Mouse (Mus musculus): ENCODE measurements around the gene Coq10b. TPM values are rescaled to one million over a fixed set of nuclear protein-coding genes. Genes with fewer than 3 reads are reported as not detected.

Coq10b gene
- polyA plus RNA-seq, 1 experiment from 2014 or later, result 32.5 TPM

GRCm38 (mm10) chr1:55088611-55089497 is 36.3 kb downstream of the Coq10b start:
- H3K9ac ChIP-seq, result peak overlapping the region; percentile 87
- peak overlapping the region; percentile 96 for H3K4me2 ChIP-seq
- no peaks in the 10 kb centered on the region for H3K9me3 ChIP-seq
- 7% methylated on average over 16 of the region's 16 CpGs for WGBS
- peaks cover 45% of the 10 kb centered on the region for H3K36me3 ChIP-seq
- H3K4me3 ChIP-seq, result peak overlapping the region; percentile 76
- H3K27me3 ChIP-seq, result no peaks in the 10 kb centered on the region
- ATAC-seq (ENCODE audit: low read depth), result peak; percentile 2; the same call in 1 of the 2 replicates
- H3K27ac ChIP-seq (replicated peaks), result peak overlapping the region; percentile 93
- peaks cover 49% of the 10 kb centered on the region for H3K4me1 ChIP-seq (replicated peaks)

- peaks cover 41% of the 10 kb centered on the region for H3K36me3 ChIP-seq
- H3K9ac ChIP-seq, result peak overlapping the region; percentile 87
- H3K4me3 ChIP-seq, result peak overlapping the region; percentile 76
Observed at GRCm38 (mm10) chr1:55089498-55090064, 37.0 kb downstream of the Coq10b start.

GRCm38 (mm10) chr1:55092056-55092455 is 39.5 kb downstream of the Coq10b start:
- 91% methylated on average over 2 of the region's 2 CpGs for WGBS
- ATAC-seq (ENCODE audit: low read depth), result no peak
- no peaks in the 10 kb centered on the region for H3K9me3 ChIP-seq

More at GRCm38 (mm10) chr1:55089498-55090064, 37.0 kb downstream of the Coq10b start:
- peak overlapping the region; percentile 96 for H3K4me2 ChIP-seq
- 90% methylated on average over 5 of the region's 5 CpGs for WGBS
- H3K4me1 ChIP-seq (replicated peaks), result peaks cover 43% of the 10 kb centered on the region
- ATAC-seq (ENCODE audit: low read depth), result no peak
- H3K27me3 ChIP-seq, result no peaks in the 10 kb centered on the region
- no peak overlapping the region for H3K27ac ChIP-seq (replicated peaks)
- no peaks in the 10 kb centered on the region for H3K9me3 ChIP-seq

GRCm38 (mm10) chr1:55092469-55092868 is 39.9 kb downstream of the Coq10b start:
- ATAC-seq (ENCODE audit: low read depth), result no peak
- Histone ChIP-seq H3K27me3 (no peaks in the 10 kb centered on the region), H3K4me1 (replicated peaks) (peaks cover 17% of the 10 kb centered on the region), H3K27ac (replicated peaks) (no peak overlapping the region), H3K36me3 (peaks cover 29% of the 10 kb centered on the region), H3K9ac (no peak overlapping the region), H3K4me2 (no peak overlapping the region), H3K9me3 (no peaks in the 10 kb centered on the region), H3K4me3 (no peak overlapping the region)
- 82% methylated on average over 1 of the region's 1 CpGs for WGBS

More at GRCm38 (mm10) chr1:55092056-55092455, 39.5 kb downstream of the Coq10b start:
- H3K36me3 ChIP-seq, result peaks cover 29% of the 10 kb centered on the region
- H3K4me2 ChIP-seq, result no peak overlapping the region
- H3K9ac ChIP-seq, result no peak overlapping the region
- no peaks in the 10 kb centered on the region for H3K27me3 ChIP-seq
- H3K4me3 ChIP-seq, result no peak overlapping the region
- H3K4me1 ChIP-seq (replicated peaks), result peaks cover 18% of the 10 kb centered on the region
- no peak overlapping the region for H3K27ac ChIP-seq (replicated peaks)

- H3K4me1 ChIP-seq (replicated peaks), result no peaks in the 10 kb centered on the region
- H3K36me3 ChIP-seq, result no peaks in the 10 kb centered on the region
- ATAC-seq (ENCODE audit: low read depth), result no peak
- no peak overlapping the region for H3K27ac ChIP-seq (replicated peaks)
- H3K9me3 ChIP-seq, result 0 out of 2 replicates have a peak, but pooled peaks cover 5% of the 10 kb centered on the region
- H3K4me2 ChIP-seq, result no peak overlapping the region
- H3K4me3 ChIP-seq, result no peak overlapping the region
- no peak overlapping the region for H3K9ac ChIP-seq
- no peaks in the 10 kb centered on the region for H3K27me3 ChIP-seq
- 87% methylated on average over 9 of the region's 9 CpGs for WGBS
Observed at GRCm38 (mm10) chr1:55106919-55107585, 54.5 kb downstream of the Coq10b start.

GRCm38 (mm10) chr1:55107644-55108043 is 55.1 kb downstream of the Coq10b start:
- H3K27me3 ChIP-seq, result no peaks in the 10 kb centered on the region
- no peaks in the 10 kb centered on the region for H3K36me3 ChIP-seq
- H3K9ac ChIP-seq, result no peak overlapping the region
- H3K4me2 ChIP-seq, result no peak overlapping the region
- 0 out of 2 replicates have a peak, but pooled peaks cover 5% of the 10 kb centered on the region for H3K9me3 ChIP-seq
- no peak overlapping the region for H3K27ac ChIP-seq (replicated peaks)
- no peak overlapping the region for H3K4me3 ChIP-seq
- WGBS, result 85% methylated on average over 1 of the region's 1 CpGs
- no peak for ATAC-seq (ENCODE audit: low read depth)
- H3K4me1 ChIP-seq (replicated peaks), result no peaks in the 10 kb centered on the region

GRCm38 (mm10) chr1:55108473-55108872 is 55.9 kb downstream of the Coq10b start:
- whole genome bisulfite sequencing, result 33% methylated on average over 2 of the region's 2 CpGs
- no peak overlapping the region for H3K4me3 ChIP-seq
- H3K27me3 ChIP-seq, result no peaks in the 10 kb centered on the region
- no peak overlapping the region for H3K9ac ChIP-seq
- ATAC-seq (ENCODE audit: low read depth), result no peak
- H3K4me2 ChIP-seq, result no peak overlapping the region
- no peak overlapping the region for H3K27ac ChIP-seq (replicated peaks)
- 0 out of 2 replicates have a peak, but pooled peaks cover 5% of the 10 kb centered on the region for H3K9me3 ChIP-seq
- no peaks in the 10 kb centered on the region for H3K4me1 ChIP-seq (replicated peaks)
- H3K36me3 ChIP-seq, result no peaks in the 10 kb centered on the region

GRCm38 (mm10) chr1:55109066-55109766 is 56.6 kb downstream of the Coq10b start:
- no peak for ATAC-seq (ENCODE audit: low read depth)
- Histone ChIP-seq H3K4me1 (replicated peaks) (no peaks in the 10 kb centered on the region), H3K27me3 (no peaks in the 10 kb centered on the region), H3K4me2 (no peak overlapping the region), H3K36me3 (no peaks in the 10 kb centered on the region), H3K9me3 (0 out of 2 replicates have a peak, but pooled peaks cover 5% of the 10 kb centered on the region), H3K9ac (no peak overlapping the region), H3K27ac (replicated peaks) (no peak overlapping the region), H3K4me3 (no peak overlapping the region)
- 91% methylated on average over 4 of the region's 4 CpGs for WGBS

Other genes starting within 250 kb of the Coq10b start
- gene Ankrd44, start 126.4 kb upstream of the Coq10b start, polyA plus RNA-seq (2015; fragmentation: Nextera tagmentation; extraction: Ambion mirVana), result 16.7 and 24.2 TPM in 2 replicates
- gene Sf3b1, start 25.3 kb upstream of the Coq10b start, polyA plus RNA-seq (2015; fragmentation: Nextera tagmentation; extraction: Ambion mirVana), result 301 and 356 TPM in 2 replicates
- gene Hspe1, start 35.4 kb downstream of the Coq10b start, polyA plus RNA-seq (2015; fragmentation: Nextera tagmentation; extraction: Ambion mirVana), result 286 and 293 TPM in 2 replicates
- gene Hspd1, start 35.5 kb downstream of the Coq10b start, polyA plus RNA-seq (2015; fragmentation: Nextera tagmentation; extraction: Ambion mirVana), result 274 and 281 TPM in 2 replicates
- 187 and 204 TPM in 2 replicates for gene Mob4, start 78.5 kb downstream of the Coq10b start, polyA plus RNA-seq (2015; fragmentation: Nextera tagmentation; extraction: Ambion mirVana)
- gene Rftn2, start 174.0 kb downstream of the Coq10b start, polyA plus RNA-seq (2015; fragmentation: Nextera tagmentation; extraction: Ambion mirVana), result 9.4 and 12.7 TPM in 2 replicates
- 2.4 and 2.6 TPM in 2 replicates for gene Mars2, start 184.4 kb downstream of the Coq10b start, polyA plus RNA-seq (2015; fragmentation: Nextera tagmentation; extraction: Ambion mirVana)